Mouse (Mus musculus) olfactory bulb, adult 2 months (tissue): ENCODE data around the gene Fbxw11.

Experiments used
- CTCF ChIP-seq: fragments of 200-500 bp; IDR thresholded peaks from 2 replicates; pipeline ENCODE4 v1.5.1; 2012; ENCODE audit warnings: low read depth, mild to moderate bottlenecking, low read length, moderate library complexity; ENCODE audit not compliant: insufficient read depth
- POLR2A ChIP-seq: fragments of 200-500 bp; IDR thresholded peaks from 2 replicates; pipeline ENCODE4 v1.6.1; 2012; ENCODE audit warnings: mild to moderate bottlenecking, low read depth, low read length, moderate library complexity; ENCODE audit not compliant: insufficient read depth

DNA sequence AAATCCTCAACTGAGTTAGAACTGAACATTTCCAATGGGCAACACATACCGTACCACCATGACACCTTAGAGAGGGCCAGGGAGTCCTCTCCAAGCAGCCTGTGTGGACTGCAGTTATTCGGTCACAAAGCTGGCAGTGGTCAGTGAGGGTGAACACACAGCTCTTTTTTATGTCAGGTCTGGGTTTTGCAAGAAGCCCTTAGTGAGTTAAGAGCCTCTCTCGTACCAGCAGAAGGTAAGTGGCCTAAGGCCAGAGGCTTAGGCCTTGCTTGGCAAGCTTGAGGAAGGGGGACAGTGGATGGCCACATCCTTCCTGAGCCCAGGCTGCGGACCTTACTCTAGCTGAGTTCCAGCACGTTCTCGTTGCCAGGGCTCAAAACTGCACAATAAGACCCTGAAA, 42.2 kb upstream of the Fbxw11 start:
- no peak for TF ChIP-seq CTCF
- TF ChIP-seq POLR2A, result no peak
